Mouse (Mus musculus) limb, embryonic 12.5 days (tissue): ENCODE measurements around the gene Cul4b. TPM values are rescaled to one million over a fixed set of nuclear protein-coding genes. Genes with fewer than 3 reads are reported as not detected.
"Not testable (repeated sequence)": the region's sequence is repeated elsewhere in the genome, so short reads cannot be mapped to it uniquely, and the experiment has no call there.

Experiments used
- ATAC-seq: fragments of 200-750 bp; cut with Nextera tagmentation; 2 replicates; pipeline ENCODE4 v1.8.0; 2017; ENCODE audit warnings: low read depth, moderate TSS enrichment; ENCODE audit not compliant: insufficient number of reproducible peaks, insufficient read depth, low FRiP score, low TSS enrichment
- H3K27ac ChIP-seq: fragments of 300-500 bp; sonication (generic); 2 replicates; pipeline ENCODE4 v1.5.1; 2016; ENCODE audit warnings: mild to moderate bottlenecking, moderate library complexity
- H3K27me3 ChIP-seq: fragments of 300-500 bp; sonication (generic); 2 replicates; pipeline ENCODE4 v1.6.1; 2016; ENCODE audit warnings: mild to moderate bottlenecking, moderate library complexity
- H3K36me3 ChIP-seq: fragments of 300-500 bp; sonication (generic); 2 replicates; pipeline ENCODE4 v1.6.1; 2016; ENCODE audit warnings: mild to moderate bottlenecking, moderate library complexity
- H3K4me1 ChIP-seq: fragments of 300-500 bp; sonication (generic); replicated peaks from 2 replicates; pipeline ENCODE4 v1.6.1; 2016
- H3K4me2 ChIP-seq: fragments of 300-500 bp; sonication (generic); 2 replicates; pipeline ENCODE4 v1.6.1; 2016; ENCODE audit warnings: mild to moderate bottlenecking, moderate library complexity
- H3K4me3 ChIP-seq: fragments of 300-500 bp; sonication (generic); replicated peaks from 2 replicates; pipeline ENCODE4 v1.5.1; 2016; ENCODE audit warnings: mild to moderate bottlenecking
- H3K9ac ChIP-seq: fragments of 300-500 bp; sonication (generic); replicated peaks from 2 replicates; pipeline ENCODE4 v1.6.1; 2016; ENCODE audit warnings: mild to moderate bottlenecking, moderate library complexity
- H3K9me3 ChIP-seq: fragments of 300-500 bp; sonication (generic); 2 replicates; pipeline ENCODE4 v1.6.1; 2016; ENCODE audit warnings: mild to moderate bottlenecking, moderate library complexity
- WGBS: fragments of 180-500 bp; shearing (Covaris S2); methylation state at CpG from one replicate; pipeline ENCODE4 v1.1.7; 2016; 5-methylcytosine and 5-hydroxymethylcytosine counted together
- polyA plus RNA-seq: library from polyadenylated mRNA; unstranded; fragments of >200 nt; fragmentation: Nextera tagmentation; extraction: Ambion mirVana; gene quantifications from 2 replicates; pipeline ENCODE4 v1.2.1, GENCODE M21; 2016

The Cul4b gene
- polyA plus RNA-seq, 1 experiment from 2014 or later = 45.7 TPM

DNA sequence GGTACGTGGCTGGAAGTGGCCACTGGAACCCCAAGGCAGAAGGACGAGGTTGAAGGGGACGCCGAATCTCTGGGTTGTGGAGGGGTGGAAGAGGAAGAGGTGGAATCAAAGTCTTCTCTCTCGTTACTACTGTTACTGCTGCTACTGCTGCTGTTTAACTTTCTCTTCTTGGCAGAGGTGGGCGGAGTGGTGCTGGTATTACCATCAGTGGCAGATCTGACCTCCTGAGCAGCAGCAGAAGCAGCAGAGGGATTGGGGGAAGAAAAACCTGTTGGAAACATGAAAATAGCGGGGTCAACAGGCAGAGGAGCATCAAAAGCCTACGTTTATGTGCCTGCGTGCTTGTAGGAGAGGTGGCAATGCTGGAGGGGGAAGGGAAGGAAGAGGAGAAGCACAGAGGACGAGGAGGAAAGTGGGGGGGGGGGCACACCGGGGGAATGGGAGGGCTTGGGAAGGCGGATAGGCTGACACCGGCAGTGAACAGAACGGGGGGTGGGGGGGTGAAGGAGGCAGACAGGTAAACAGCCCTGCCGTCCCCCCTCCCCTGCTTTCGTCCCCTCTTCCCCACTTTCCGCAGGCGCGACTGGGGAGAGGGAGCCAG is 12.0 kb downstream of the Cul4b start:
- Histone ChIP-seq H3K4me2 (peak overlapping the region; percentile 64), H3K27ac (peak overlapping the region; percentile 95), H3K36me3 (peaks cover 18% of the 10 kb centered on the region), H3K4me1 (no peaks in the 10 kb centered on the region), H3K9me3 (no peaks in the 10 kb centered on the region), H3K4me3 (peak overlapping the region; percentile 48), H3K9ac (peak overlapping the region; percentile 58), H3K27me3 (no peaks in the 10 kb centered on the region)
- no peak for ATAC-seq
- 15% methylated on average over 10 of the region's 19 CpGs for WGBS

DNA sequence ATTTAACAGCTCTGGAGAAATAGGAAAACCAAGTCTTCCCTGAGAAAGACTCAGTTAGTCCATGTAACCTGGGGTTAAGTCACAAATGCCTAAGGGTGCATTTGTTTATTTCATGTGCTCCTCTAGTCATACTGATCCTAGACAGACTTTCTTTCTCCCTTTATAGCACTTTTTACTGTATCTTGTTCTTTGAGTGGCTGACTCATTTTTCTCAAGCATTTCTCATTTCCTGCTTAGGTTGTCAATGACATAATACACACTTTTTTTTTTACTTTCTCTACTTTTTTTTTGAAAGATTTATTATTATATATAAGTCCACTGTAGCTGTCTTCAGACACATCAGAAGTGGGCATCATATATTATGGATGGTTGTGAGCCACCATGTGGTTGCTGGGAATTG is 22.7 kb downstream of the Cul4b start:
- Histone ChIP-seq H3K27ac (no peak overlapping the region), H3K4me3 (no peak overlapping the region), H3K4me2 (no peak overlapping the region), H3K9ac (no peak overlapping the region), H3K36me3 (peaks cover 12% of the 10 kb centered on the region; the same call in 1 of the 2 replicates), H3K4me1 (no peaks in the 10 kb centered on the region), H3K9me3 (no peaks in the 10 kb centered on the region), H3K27me3 (no peaks in the 10 kb centered on the region)
- ATAC-seq = no peak

DNA sequence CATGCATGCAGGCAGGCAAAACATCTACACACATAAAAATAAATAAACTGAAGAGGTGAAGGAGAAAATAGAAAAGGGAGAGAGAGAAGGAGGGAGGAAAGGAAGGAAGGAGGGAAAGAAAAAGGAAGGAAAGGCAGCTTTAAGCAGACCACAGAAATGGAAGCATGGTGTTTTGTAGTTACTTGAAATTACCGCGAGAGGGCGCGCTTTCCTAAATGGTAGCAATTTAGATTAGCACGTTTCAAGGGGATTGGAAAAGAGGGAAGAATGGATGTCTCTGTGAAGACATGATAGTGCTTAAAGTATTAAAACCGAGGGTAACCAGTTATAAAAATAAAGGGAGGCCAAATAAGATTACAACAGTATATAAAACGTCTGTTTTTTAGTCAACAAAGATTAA is 61.4 kb downstream of the Cul4b start:
- Histone ChIP-seq H3K27me3 (no peaks in the 10 kb centered on the region), H3K27ac (no peak overlapping the region), H3K9ac (no peak overlapping the region), H3K36me3 (no peaks in the 10 kb centered on the region), H3K4me3 (no peak overlapping the region), H3K9me3 (no peaks in the 10 kb centered on the region), H3K4me2 (no peak overlapping the region), H3K4me1 (no peaks in the 10 kb centered on the region)
- ATAC-seq = no peak
- WGBS = 4% methylated on average over 7 of the region's 7 CpGs

DNA sequence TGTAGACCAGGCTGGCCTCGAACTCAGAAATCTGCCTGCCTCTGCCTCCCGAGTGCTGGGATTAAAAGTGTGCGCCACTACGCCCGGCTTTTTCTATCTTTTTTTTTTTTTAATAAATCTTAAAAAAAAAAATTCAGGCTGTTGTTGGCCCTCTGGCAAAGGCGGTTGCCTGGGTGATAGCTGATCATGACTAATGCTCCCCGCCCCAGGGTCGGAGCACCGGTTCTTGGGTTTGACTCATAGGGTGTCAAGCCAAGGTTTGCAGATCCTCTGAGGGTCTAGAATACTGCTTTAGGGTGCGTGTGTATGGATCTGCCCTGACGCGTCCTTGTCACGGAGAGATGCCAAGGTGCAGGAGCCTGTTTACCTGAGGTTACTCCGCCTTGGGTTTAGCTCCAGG is 71.2 kb downstream of the Cul4b start:
- Histone ChIP-seq H3K36me3 (no peaks in the 10 kb centered on the region), H3K9ac (no peak overlapping the region), H3K9me3 (no peaks in the 10 kb centered on the region), H3K27me3 (no peaks in the 10 kb centered on the region), H3K4me1 (no peaks in the 10 kb centered on the region), H3K27ac (no peak overlapping the region), H3K4me3 (no peak overlapping the region), H3K4me2 (no peak overlapping the region)
- WGBS = 87% methylated on average over 14 of the region's 14 CpGs
- no peak for ATAC-seq

DNA sequence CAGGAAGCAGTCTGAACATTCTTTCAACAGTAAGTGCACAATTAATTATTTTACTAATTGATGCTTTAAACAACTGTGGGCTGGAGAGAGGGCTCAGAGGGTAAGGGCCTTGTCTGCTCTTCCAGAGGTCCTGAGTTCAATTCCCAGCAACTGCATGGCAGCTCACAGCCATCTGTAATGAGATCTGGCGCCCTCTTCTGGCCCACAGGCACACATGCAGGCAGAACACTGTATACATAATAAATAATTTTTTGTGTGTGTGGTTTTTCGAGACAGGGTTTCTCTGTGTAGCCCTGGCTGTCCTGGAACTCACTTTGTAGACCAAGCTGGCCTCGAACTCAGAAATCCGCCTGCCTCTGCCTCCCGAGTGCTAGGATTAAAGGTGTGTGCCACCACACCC is 73.8 kb downstream of the Cul4b start:
- not testable (repeated sequence) for ATAC-seq, H3K9me3 ChIP-seq, H3K36me3 ChIP-seq, H3K4me3 ChIP-seq, H3K27ac ChIP-seq, H3K4me2 ChIP-seq, H3K27me3 ChIP-seq, H3K4me1 ChIP-seq, H3K9ac ChIP-seq
- 74% methylated on average over 5 of the region's 5 CpGs for WGBS

DNA sequence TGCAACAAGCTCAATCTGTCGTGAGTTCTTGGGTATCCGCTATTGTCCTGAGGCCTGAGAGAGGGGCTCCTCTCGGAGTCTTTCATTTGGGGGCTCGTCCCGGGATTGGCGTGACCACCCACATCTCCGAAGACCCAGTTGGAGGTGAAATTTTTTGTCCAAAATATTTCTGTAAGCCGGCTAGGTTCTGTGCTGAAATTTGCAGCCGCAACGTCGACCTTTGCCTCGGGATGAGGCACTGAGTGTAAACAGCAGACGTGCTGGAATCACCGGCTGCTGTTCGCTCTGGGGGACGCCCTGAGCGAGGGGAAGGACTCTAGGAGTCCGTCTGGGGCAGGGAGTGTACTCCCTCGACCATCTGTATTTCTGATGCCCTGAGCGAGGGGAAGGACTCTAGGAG is 90.5 kb downstream of the Cul4b start:
- not testable (repeated sequence) for ATAC-seq
- 26% methylated on average over 20 of the region's 20 CpGs for WGBS

More for the DNA sequence above, 90.5 kb downstream of the Cul4b start:
- not testable (repeated sequence) for H3K4me1 ChIP-seq, H3K27me3 ChIP-seq, H3K9ac ChIP-seq, H3K4me3 ChIP-seq, H3K9me3 ChIP-seq, H3K36me3 ChIP-seq, H3K27ac ChIP-seq
- H3K4me2 ChIP-seq = peak overlapping the region; percentile 35

Other genes starting within 250 kb of the Cul4b start
- gene Lamp2, start 119.7 kb downstream of the Cul4b start, polyA plus RNA-seq = 82.9 and 83.6 TPM in 2 replicates
- gene Mcts1, start 24.4 kb upstream of the Cul4b start, polyA plus RNA-seq = 86.0 and 87.4 TPM in 2 replicates
- 21.1 and 22.1 TPM in 2 replicates for gene C1galt1c1, start 58.9 kb upstream of the Cul4b start, polyA plus RNA-seq
- not detected in 2 replicates for gene 6030498E09Rik, start 196.5 kb upstream of the Cul4b start, polyA plus RNA-seq